Comparison of ENCODE assay signal across 8 mouse cellular contexts in the genomic region with DNA sequence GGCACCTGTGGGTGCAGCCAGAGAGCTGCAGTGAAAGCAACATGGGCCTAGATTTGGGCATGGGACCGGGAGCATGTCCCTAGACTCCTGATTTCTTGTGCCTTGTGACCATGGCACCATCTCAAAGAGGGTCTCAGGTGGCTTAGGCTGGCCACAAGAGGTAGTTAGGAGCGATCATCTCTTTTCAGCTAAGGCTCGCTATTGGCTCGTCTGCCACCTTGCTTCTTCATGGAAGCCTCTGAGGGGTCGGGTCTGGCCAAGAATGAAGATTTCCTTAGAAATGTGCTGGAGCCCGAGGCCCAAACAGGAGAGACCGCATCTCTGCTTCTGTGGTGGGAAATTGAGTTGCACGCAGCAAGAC. TPM values are rescaled to one million over a fixed set of nuclear protein-coding genes. Genes with fewer than 3 reads are reported as not detected.
DNase-seq lines count a peak whose midpoint lies in the region; ATAC-seq and TF ChIP-seq lines count a peak whose summit lies in the region.

No protein-coding gene starts in this region.

- 47% methylated on average over 8 of the region's 8 CpGs for WGBS in kidney, adult 2 months
- WGBS in hindbrain, postnatal 0 days, result 34% methylated on average over 8 of the region's 8 CpGs
- 27% methylated on average over 8 of the region's 8 CpGs for WGBS in midbrain, postnatal 0 days

- H3K4me2 ChIP-seq in hindbrain, postnatal 0 days (ENCODE audit: low read depth, low read length), result peak overlapping the region; percentile 98
- peak overlapping the region; percentile 91 for H3K4me2 ChIP-seq in midbrain, postnatal 0 days (ENCODE audit: low read depth, low read length, poor library complexity, severe bottlenecking)

- H3K4me1 ChIP-seq in kidney, adult 2 months (ENCODE audit: control insufficient read depth, insufficient read depth, low read length), result no peaks in the 10 kb centered on the region; the same call in 1 of the 2 replicates
- 0 out of 2 replicates have a peak, but pooled peaks cover 1% of the 10 kb centered on the region for H3K4me1 ChIP-seq in cortical plate, adult 2 months (ENCODE audit: control insufficient read depth, insufficient read depth, low read length)
- peaks cover 21% of the 10 kb centered on the region for H3K4me1 ChIP-seq in hindbrain, postnatal 0 days (ENCODE audit: insufficient read depth, low read length)
- H3K4me1 ChIP-seq in midbrain, postnatal 0 days (ENCODE audit: insufficient read depth, low read length), result peaks cover 3% of the 10 kb centered on the region; the same call in 1 of the 2 replicates

- ATAC-seq in hindbrain, postnatal 0 days, result peak; percentile 16; the same call in 1 of the 2 replicates
- ATAC-seq in midbrain, postnatal 0 days (ENCODE audit: low FRiP score), result 0 out of 2 replicates have a peak, but pooled peaks have one; percentile 17

- no peak for DNase-seq in kidney, adult 2 months
- DNase-seq in kidney, adult 18-20 months, result no peak
- DNase-seq in hindbrain, postnatal 0 days (ENCODE audit: low spot score), result no peak
- no peak for DNase-seq in midbrain, postnatal 0 days (ENCODE audit: low spot score)
- no peak for DNase-seq in right cerebral cortex, adult 18-20 months
- no peak for DNase-seq in urinary bladder, adult 18-20 months (ENCODE audit: low spot score in 2 of 2)
- no peak for DNase-seq in embryo, embryonic 11 days

- no peaks in the 10 kb centered on the region for H3K36me3 ChIP-seq in kidney, adult 2 months (ENCODE audit: control insufficient read depth, insufficient read depth, low read length)
- H3K36me3 ChIP-seq in hindbrain, postnatal 0 days (ENCODE audit: insufficient read depth, low read length), result no peaks in the 10 kb centered on the region
- H3K36me3 ChIP-seq in midbrain, postnatal 0 days (ENCODE audit: insufficient read depth, low read length), result no peaks in the 10 kb centered on the region

- no peaks in the 10 kb centered on the region for H3K9me3 ChIP-seq in hindbrain, postnatal 0 days (ENCODE audit: low read length)
- H3K9me3 ChIP-seq in midbrain, postnatal 0 days (ENCODE audit: low read length), result no peaks in the 10 kb centered on the region

- no peak for TF ChIP-seq POLR2A in kidney, adult 2 months (IDR thresholded peaks at IDR 0.05; ENCODE audit: low read depth, low read length)
- TF ChIP-seq POLR2A in cortical plate, adult 2 months (IDR thresholded peaks at IDR 0.05; ENCODE audit: extremely low read depth, insufficient read depth, low read length), result no peak

- H3K9ac ChIP-seq in hindbrain, postnatal 0 days (replicated peaks; ENCODE audit: low read length), result peak overlapping the region; percentile 78
- H3K9ac ChIP-seq in midbrain, postnatal 0 days (replicated peaks; ENCODE audit: low read length, poor library complexity, severe bottlenecking), result peak overlapping the region; percentile 75

- peak overlapping the region; percentile 60; the same call in 1 of the 2 replicates for H3K4me3 ChIP-seq in kidney, adult 2 months (ENCODE audit: insufficient read depth, low read depth, low read length)
- H3K4me3 ChIP-seq in cortical plate, adult 2 months (ENCODE audit: insufficient read depth, low read length), result peak overlapping the region; percentile 65
- H3K4me3 ChIP-seq in hindbrain, postnatal 0 days (ENCODE audit: low read length), result peak overlapping the region; percentile 65
- peak overlapping the region; percentile 63 for H3K4me3 ChIP-seq in midbrain, postnatal 0 days (ENCODE audit: low read depth, low read length)

- no peaks in the 10 kb centered on the region for H3K27me3 ChIP-seq in kidney, adult 2 months (replicated peaks; ENCODE audit: control insufficient read depth, insufficient read depth, low read length)
- no peaks in the 10 kb centered on the region for H3K27me3 ChIP-seq in hindbrain, postnatal 0 days (ENCODE audit: insufficient read depth, low read length)
- no peaks in the 10 kb centered on the region for H3K27me3 ChIP-seq in midbrain, postnatal 0 days (ENCODE audit: insufficient read depth, low read length)

- no peak overlapping the region for H3K27ac ChIP-seq in kidney, adult 2 months (ENCODE audit: insufficient read depth, low read depth, low read length)
- no peak overlapping the region for H3K27ac ChIP-seq in cortical plate, adult 2 months (ENCODE audit: insufficient read depth, low read length)
- H3K27ac ChIP-seq in hindbrain, postnatal 0 days, result peak overlapping the region; percentile 76
- peak overlapping the region; percentile 65 for H3K27ac ChIP-seq in midbrain, postnatal 0 days (ENCODE audit: low read depth, low read length)

- TF ChIP-seq CTCF in kidney, adult 2 months (conservative IDR thresholded peaks at IDR 0.05; ENCODE audit: insufficient read depth, insufficient read length, low read depth, low read length), result no peak
- TF ChIP-seq CTCF in cortical plate, adult 2 months (IDR thresholded peaks at IDR 0.05; ENCODE audit: extremely low read depth, insufficient read depth, low read length), result no peak
- no peak for TF ChIP-seq CTCF in hindbrain, postnatal 0 days (IDR thresholded peaks at IDR 0.05; ENCODE audit: low read depth)
- no peak for TF ChIP-seq CTCF in midbrain, postnatal 0 days (IDR thresholded peaks at IDR 0.05)

RNA-seq across cellular contexts. Expression of a gene that starts 1.1 kb away (rescaled TPM):
- polyA plus RNA-seq in kidney, adult 2 months (2012; rRNA removed), result 1.8 and 3.3 TPM in 2 replicates
- polyA plus RNA-seq in cortical plate, adult 2 months (2012; rRNA removed), result 11.7 and 12.7 TPM in 2 replicates
- 43.7 and 45.4 TPM in 2 replicates for total RNA-seq in hindbrain, postnatal 0 days (2014; rRNA removed)
- polyA plus RNA-seq in hindbrain, postnatal 0 days (2015; fragmentation: Nextera tagmentation; extraction: Ambion mirVana), result 38.5 and 38.6 TPM in 2 replicates
- 36.0 and 38.8 TPM in 2 replicates for total RNA-seq in midbrain, postnatal 0 days (2014; rRNA removed)
- polyA plus RNA-seq in midbrain, postnatal 0 days (2015; fragmentation: Nextera tagmentation; extraction: Ambion mirVana), result 36.6 and 43.6 TPM in 2 replicates

Comparison
In these comparisons a context has a peak if more than half of its experiments do, and no peak if none do; other contexts are left out.
1. H3K27ac ChIP-seq: peak in hindbrain, postnatal 0 days (single experiment) and midbrain, postnatal 0 days (single experiment); none in kidney, adult 2 months (single experiment) and cortical plate, adult 2 months (single experiment).
2. Peak in every context shown above with its lines, with median percentiles within 50 percentile points of each other: H3K4me3 ChIP-seq.